In the genomic region with DNA sequence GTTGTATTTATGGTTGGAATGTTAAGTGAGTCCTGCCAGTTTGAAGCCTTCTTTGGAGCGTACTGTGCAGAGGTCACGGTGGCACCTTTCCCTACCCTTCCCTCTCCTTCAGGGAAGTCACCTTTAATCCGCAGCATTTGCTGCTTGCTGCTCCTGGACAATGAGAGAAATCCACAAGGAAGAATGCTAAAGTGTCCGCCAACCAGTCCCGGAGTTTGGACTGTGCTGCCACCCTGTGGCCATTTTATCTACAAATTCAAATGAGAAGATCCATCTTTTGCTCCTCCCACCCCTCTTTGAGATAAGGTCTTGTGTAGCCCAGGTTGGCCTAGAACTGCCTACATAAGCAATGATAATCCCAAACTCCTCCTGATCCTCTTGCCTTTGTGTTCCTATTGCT, we compare ENCODE assay signal across 8 mouse cellular contexts. TPM values are rescaled to one million over a fixed set of nuclear protein-coding genes. Genes with fewer than 3 reads are reported as not detected.
A peak's percentile ranks its signal among the peaks of the same experiment; 100 is the strongest.
DNase-seq lines count a peak whose midpoint lies in the region; ATAC-seq and TF ChIP-seq lines count a peak whose summit lies in the region.

No protein-coding gene starts in this region.

- ATAC-seq in CD4-positive, CD25-positive, alpha-beta regulatory T cell, adult 4 months: peak; percentile 54
- 0 out of 2 replicates have a peak, but pooled peaks have one; percentile 58 for ATAC-seq in forebrain, embryonic 11.5 days (replicated peaks; ENCODE audit: low FRiP score)
- ATAC-seq in heart, postnatal 0 days (ENCODE audit: insufficient read depth, low read depth): peak; percentile 48
- no peak for ATAC-seq in liver, embryonic 14.5 days (ENCODE audit: insufficient read depth)
- ATAC-seq in neural tube, embryonic 15.5 days (ENCODE audit: low FRiP score): peak; percentile 47

- no peak for TF ChIP-seq POLR2A in testis, adult 2 months (IDR thresholded peaks at IDR 0.05; ENCODE audit: control insufficient read depth, low read depth, low read length)

- H3K9ac ChIP-seq in forebrain, embryonic 11.5 days (ENCODE audit: low read length): no peak overlapping the region
- no peak overlapping the region for H3K9ac ChIP-seq in heart, postnatal 0 days (replicated peaks; ENCODE audit: low read depth, low read length)
- no peak overlapping the region for H3K9ac ChIP-seq in liver, embryonic 14.5 days (replicated peaks)
- H3K9ac ChIP-seq in neural tube, embryonic 15.5 days (replicated peaks): no peak overlapping the region

- no peak overlapping the region for H3K27ac ChIP-seq in forebrain, embryonic 11.5 days (ENCODE audit: low read depth, low read length)
- H3K27ac ChIP-seq in heart, postnatal 0 days (ENCODE audit: low read depth): no peak overlapping the region
- H3K27ac ChIP-seq in liver, embryonic 14.5 days: no peak overlapping the region
- no peak overlapping the region for H3K27ac ChIP-seq in neural tube, embryonic 15.5 days (replicated peaks)
- H3K27ac ChIP-seq in testis, adult 2 months (ENCODE audit: control insufficient read depth, insufficient read depth, low read depth, low read length): no peak overlapping the region

- 0 out of 2 replicates have a peak, but pooled peaks cover 2% of the 10 kb centered on the region for H3K4me1 ChIP-seq in forebrain, embryonic 11.5 days (replicated peaks; ENCODE audit: control insufficient read depth, insufficient read depth, low read length)
- peaks cover 4% of the 10 kb centered on the region; the same call in 1 of the 2 replicates for H3K4me1 ChIP-seq in heart, postnatal 0 days (ENCODE audit: control insufficient read depth, insufficient read depth)
- H3K4me1 ChIP-seq in liver, embryonic 14.5 days (replicated peaks; ENCODE audit: control insufficient read depth in 2 of 2, insufficient read depth in 2 of 2, low read length in 1 of 2): no peaks in the 10 kb centered on the region
- peaks cover 13% of the 10 kb centered on the region; the same call in 1 of the 2 replicates for H3K4me1 ChIP-seq in neural tube, embryonic 15.5 days
- H3K4me1 ChIP-seq in testis, adult 2 months (ENCODE audit: control insufficient read depth, insufficient read depth, low read length): peaks cover 2% of the 10 kb centered on the region; the same call in 1 of the 2 replicates

- no peak overlapping the region for H3K4me2 ChIP-seq in forebrain, embryonic 11.5 days (ENCODE audit: low read depth, low read length, severe bottlenecking)
- no peak overlapping the region for H3K4me2 ChIP-seq in heart, postnatal 0 days (ENCODE audit: low read depth, low read length)
- no peak overlapping the region for H3K4me2 ChIP-seq in liver, embryonic 14.5 days (ENCODE audit: low read depth)
- no peak overlapping the region for H3K4me2 ChIP-seq in neural tube, embryonic 15.5 days

- H3K4me3 ChIP-seq in forebrain, embryonic 11.5 days (ENCODE audit: low read depth, low read length): no peak overlapping the region
- no peak overlapping the region for H3K4me3 ChIP-seq in heart, postnatal 0 days (ENCODE audit: low read depth, low read length)
- H3K4me3 ChIP-seq in liver, embryonic 14.5 days (ENCODE audit: insufficient read depth in 1 of 2, low read depth in 2 of 2, low read length in 2 of 2): no peak overlapping the region
- no peak overlapping the region for H3K4me3 ChIP-seq in neural tube, embryonic 15.5 days (replicated peaks)
- no peak overlapping the region for H3K4me3 ChIP-seq in testis, adult 2 months (ENCODE audit: control insufficient read depth, low read depth, low read length)

- TF ChIP-seq CTCF in heart, postnatal 0 days (IDR thresholded peaks at IDR 0.05; ENCODE audit: low read depth): peak; percentile 73
- peak; percentile 72 for TF ChIP-seq CTCF in liver, embryonic 14.5 days (IDR thresholded peaks at IDR 0.05; ENCODE audit: low read depth)
- TF ChIP-seq CTCF in testis, adult 2 months (IDR thresholded peaks at IDR 0.05; ENCODE audit: control insufficient read depth, insufficient read depth, insufficient replicate concordance, low read depth, low read length): peak; percentile 45; the same call in 1 of the 2 replicates

- TF ChIP-seq EP300 in heart, postnatal 0 days (IDR thresholded peaks at IDR 0.05; ENCODE audit: low read depth): no peak
- TF ChIP-seq EP300 in liver, embryonic 14.5 days (IDR thresholded peaks at IDR 0.05; ENCODE audit: low read depth): no peak

- H3K27me3 ChIP-seq in forebrain, embryonic 11.5 days (ENCODE audit: control insufficient read depth, insufficient read depth, low read length): no peaks in the 10 kb centered on the region
- no peaks in the 10 kb centered on the region for H3K27me3 ChIP-seq in heart, postnatal 0 days (ENCODE audit: control insufficient read depth, insufficient read depth, low read length)
- H3K27me3 ChIP-seq in liver, embryonic 14.5 days (ENCODE audit: control insufficient read depth, insufficient read depth, low read length): no peaks in the 10 kb centered on the region
- no peaks in the 10 kb centered on the region for H3K27me3 ChIP-seq in neural tube, embryonic 15.5 days (replicated peaks)
- H3K27me3 ChIP-seq in testis, adult 2 months (ENCODE audit: control insufficient read depth, insufficient read depth, low read length): no peaks in the 10 kb centered on the region

- no peaks in the 10 kb centered on the region for H3K9me3 ChIP-seq in forebrain, embryonic 11.5 days (ENCODE audit: control insufficient read depth, low read length)
- no peaks in the 10 kb centered on the region for H3K9me3 ChIP-seq in heart, postnatal 0 days (replicated peaks; ENCODE audit: control insufficient read depth, low read length)
- no peaks in the 10 kb centered on the region for H3K9me3 ChIP-seq in liver, embryonic 14.5 days (ENCODE audit: control insufficient read depth, low read length)
- H3K9me3 ChIP-seq in neural tube, embryonic 15.5 days (replicated peaks): no peaks in the 10 kb centered on the region

- peak; percentile 88 for DNase-seq in brain, adult 2 months (ENCODE audit: low read depth, low spot score)
- DNase-seq in forebrain, embryonic 11.5 days (ENCODE audit: low spot score): peak; percentile 82
- peak; percentile 88 for DNase-seq in heart, postnatal 0 days (ENCODE audit: low spot score)
- DNase-seq in kidney, postnatal 14 days: peak; percentile 91
- peak; percentile 36 to 41 (median 37) for DNase-seq in liver, embryonic 14.5 days (ENCODE audit: low read depth in 3 of 3, low spot score in 3 of 3)

- 4% methylated on average over 5 of the region's 5 CpGs for WGBS in forebrain, embryonic 11.5 days
- WGBS in heart, postnatal 0 days: 6% methylated on average over 5 of the region's 5 CpGs
- WGBS in liver, embryonic 14.5 days (ENCODE audit: insufficient replicate concordance): 16% methylated on average over 5 of the region's 5 CpGs
- WGBS in neural tube, embryonic 15.5 days: 5% methylated on average over 5 of the region's 5 CpGs

- H3K36me3 ChIP-seq in forebrain, embryonic 11.5 days (ENCODE audit: control insufficient read depth, insufficient read depth, low read length): no peaks in the 10 kb centered on the region
- H3K36me3 ChIP-seq in heart, postnatal 0 days (replicated peaks; ENCODE audit: control insufficient read depth, insufficient read depth, low read length): no peaks in the 10 kb centered on the region
- H3K36me3 ChIP-seq in liver, embryonic 14.5 days (replicated peaks; ENCODE audit: control insufficient read depth, insufficient read depth, low read depth): no peaks in the 10 kb centered on the region
- no peaks in the 10 kb centered on the region for H3K36me3 ChIP-seq in neural tube, embryonic 15.5 days
- H3K36me3 ChIP-seq in testis, adult 2 months (ENCODE audit: control insufficient read depth, insufficient read depth, low read length): no peaks in the 10 kb centered on the region

RNA-seq across cellular contexts. Expression of a gene that starts 3.9 kb away (rescaled TPM):
- not detected for polyA plus RNA-seq in CD4-positive, CD25-positive, alpha-beta regulatory T cell, adult 4 months (2017; shearing (Covaris generic))
- not detected in 2 replicates for polyA plus RNA-seq in forebrain, embryonic 11.5 days (2014; fragmentation: Nextera tagmentation; extraction: Ambion mirVana)
- total RNA-seq in heart, postnatal 0 days (2014; rRNA removed; ENCODE audit: low replicate concordance): not detected in 2 replicates
- polyA plus RNA-seq in heart, postnatal 0 days (2015; fragmentation: Nextera tagmentation; extraction: Ambion mirVana): not detected in 2 replicates
- polyA plus RNA-seq in liver, embryonic 14.5 days (2012; rRNA removed): not detected in 2 replicates
- not detected in 2 replicates for polyA plus RNA-seq in liver, embryonic 14.5 days (2014; fragmentation: Nextera tagmentation; extraction: Ambion mirVana)
- polyA plus RNA-seq in neural tube, embryonic 15.5 days (2015; fragmentation: Nextera tagmentation; extraction: Ambion mirVana): 0.09 TPM in 1 of 2 replicates, not detected in the other
- polyA plus RNA-seq in testis, adult 2 months (2012; rRNA removed): 51.5 and 62.1 TPM in 2 replicates

RNA-seq across cellular contexts. Expression of a gene that starts 19.7 kb away (rescaled TPM):
- under 1 TPM; 0.09 to 0.19 TPM for polyA plus RNA-seq in CD4-positive, CD25-positive, alpha-beta regulatory T cell, adult 4 months (2017; shearing (Covaris generic))
- polyA plus RNA-seq in forebrain, embryonic 11.5 days (2014; fragmentation: Nextera tagmentation; extraction: Ambion mirVana): 28.6 and 32.5 TPM in 2 replicates
- total RNA-seq in heart, postnatal 0 days (2014; rRNA removed; ENCODE audit: low replicate concordance): 38.9 and 48.1 TPM in 2 replicates
- 36.7 and 41.6 TPM in 2 replicates for polyA plus RNA-seq in heart, postnatal 0 days (2015; fragmentation: Nextera tagmentation; extraction: Ambion mirVana)
- 4.4 and 5.4 TPM in 2 replicates for polyA plus RNA-seq in liver, embryonic 14.5 days (2012; rRNA removed)
- 8.6 and 11.5 TPM in 2 replicates for polyA plus RNA-seq in liver, embryonic 14.5 days (2014; fragmentation: Nextera tagmentation; extraction: Ambion mirVana)
- 18.8 and 24.2 TPM in 2 replicates for polyA plus RNA-seq in neural tube, embryonic 15.5 days (2015; fragmentation: Nextera tagmentation; extraction: Ambion mirVana)
- polyA plus RNA-seq in testis, adult 2 months (2012; rRNA removed): 49.2 and 55.2 TPM in 2 replicates

RNA-seq across cellular contexts. Expression of a gene that starts 19.9 kb away (rescaled TPM):
- 100 to 1,000 TPM; 479 to 556 TPM for polyA plus RNA-seq in CD4-positive, CD25-positive, alpha-beta regulatory T cell, adult 4 months (2017; shearing (Covaris generic))
- 252 and 259 TPM in 2 replicates for polyA plus RNA-seq in forebrain, embryonic 11.5 days (2014; fragmentation: Nextera tagmentation; extraction: Ambion mirVana)
- total RNA-seq in heart, postnatal 0 days (2014; rRNA removed; ENCODE audit: low replicate concordance): 94.3 and 95.1 TPM in 2 replicates
- polyA plus RNA-seq in heart, postnatal 0 days (2015; fragmentation: Nextera tagmentation; extraction: Ambion mirVana): 136 and 152 TPM in 2 replicates
- polyA plus RNA-seq in liver, embryonic 14.5 days (2012; rRNA removed): 31.3 and 71.2 TPM in 2 replicates
- polyA plus RNA-seq in liver, embryonic 14.5 days (2014; fragmentation: Nextera tagmentation; extraction: Ambion mirVana): 156 and 162 TPM in 2 replicates
- 248 and 252 TPM in 2 replicates for polyA plus RNA-seq in neural tube, embryonic 15.5 days (2015; fragmentation: Nextera tagmentation; extraction: Ambion mirVana)
- 16.2 and 19.3 TPM in 2 replicates for polyA plus RNA-seq in testis, adult 2 months (2012; rRNA removed)

RNA-seq across cellular contexts. Expression of a gene that starts 53.6 kb away (rescaled TPM):
- polyA plus RNA-seq in CD4-positive, CD25-positive, alpha-beta regulatory T cell, adult 4 months (2017; shearing (Covaris generic)): 1 to 10 TPM; 2.9 to 6.9 TPM
- polyA plus RNA-seq in forebrain, embryonic 11.5 days (2014; fragmentation: Nextera tagmentation; extraction: Ambion mirVana): 2.5 TPM in 2 replicates
- total RNA-seq in heart, postnatal 0 days (2014; rRNA removed; ENCODE audit: low replicate concordance): 2.3 and 5.8 TPM in 2 replicates
- polyA plus RNA-seq in heart, postnatal 0 days (2015; fragmentation: Nextera tagmentation; extraction: Ambion mirVana): 1.6 and 2.4 TPM in 2 replicates
- 4.7 and 7.3 TPM in 2 replicates for polyA plus RNA-seq in liver, embryonic 14.5 days (2012; rRNA removed)
- polyA plus RNA-seq in liver, embryonic 14.5 days (2014; fragmentation: Nextera tagmentation; extraction: Ambion mirVana): 7.5 and 7.7 TPM in 2 replicates
- polyA plus RNA-seq in neural tube, embryonic 15.5 days (2015; fragmentation: Nextera tagmentation; extraction: Ambion mirVana): 3.4 and 6.2 TPM in 2 replicates
- 0.40 and 0.44 TPM in 2 replicates for polyA plus RNA-seq in testis, adult 2 months (2012; rRNA removed)

Comparison
In these comparisons a context has a peak if more than half of its experiments do, and no peak if none do; other contexts are left out.
1. DNase-seq: peak in every context shown above with its lines; median percentile 91 in kidney, postnatal 14 days; 88 in brain, adult 2 months; 88 in heart, postnatal 0 days; 82 in forebrain, embryonic 11.5 days; 37 in liver, embryonic 14.5 days.
2. RNA of a gene that starts 3.9 kb away (polyA plus RNA-seq): 51.5 to 62.1 TPM in testis, adult 2 months; 0.09 TPM in neural tube, embryonic 15.5 days, not detected in forebrain, embryonic 11.5 days, not detected in CD4-positive, CD25-positive, alpha-beta regulatory T cell, adult 4 months, not detected in heart, postnatal 0 days and not detected in liver, embryonic 14.5 days; every median in the first group is over 10 times any median in the second.
3. RNA of a gene that starts 19.7 kb away (polyA plus RNA-seq): 49.2 to 55.2 TPM in testis, adult 2 months, 36.7 to 41.6 TPM in heart, postnatal 0 days, 28.6 to 32.5 TPM in forebrain, embryonic 11.5 days, 18.8 to 24.2 TPM in neural tube, embryonic 15.5 days and 4.4 to 11.5 TPM in liver, embryonic 14.5 days; 0.09 to 0.19 TPM in CD4-positive, CD25-positive, alpha-beta regulatory T cell, adult 4 months; every median in the first group is over 4 times any median in the second.
4. Peak in every context shown above with its lines, with median percentiles within 50 percentile points of each other: CTCF ChIP-seq.